Mouse (Mus musculus): Measurements from ENCODE around the gene Krba1. TPM values are rescaled to one million over a fixed set of nuclear protein-coding genes. Genes with fewer than 3 reads are reported as not detected.

The Krba1 gene
- polyA plus RNA-seq, 1 experiment, result 2.7 TPM

DNA sequence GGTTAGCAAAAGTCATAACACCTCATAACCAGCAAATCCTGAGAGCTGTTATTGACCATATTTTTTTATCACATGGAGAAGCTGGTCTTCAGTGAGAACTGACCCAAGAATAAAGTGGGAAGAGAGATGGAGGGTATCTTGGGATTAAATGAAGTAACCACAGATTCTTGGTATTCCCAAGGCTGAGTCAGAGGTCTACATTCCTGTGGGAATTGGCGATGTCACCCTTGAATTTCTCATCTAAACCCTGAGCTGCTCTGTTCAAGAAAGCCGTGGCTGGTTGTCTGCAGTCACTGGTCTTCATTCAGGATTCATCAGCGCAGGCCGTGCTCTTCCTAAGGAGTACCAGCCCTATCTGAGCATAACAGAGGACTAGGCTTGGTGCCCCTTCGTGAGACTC lies 31.6 kb downstream of the Krba1 start:
- no peaks in the 10 kb centered on the region for H3K36me3 ChIP-seq (ENCODE audit: control insufficient read depth, insufficient read depth)
- TF ChIP-seq USF1 (IDR thresholded peaks at IDR 0.05; ENCODE audit: low read depth), result no peak
- no peak for TF ChIP-seq CTCF (IDR thresholded peaks at IDR 0.05; ENCODE audit: control insufficient read depth, insufficient read depth, insufficient read length)
- TF ChIP-seq MYOG (IDR thresholded peaks at IDR 0.05; ENCODE audit: control insufficient read depth, extremely low read depth, insufficient read length), result no peak
- no peak for TF ChIP-seq CEBPB (IDR thresholded peaks at IDR 0.05; ENCODE audit: low read depth)
- no peak for TF ChIP-seq FOSL1 (IDR thresholded peaks at IDR 0.05; ENCODE audit: insufficient read depth, low read length, poor library complexity, severe bottlenecking)
- TF ChIP-seq MYOD1 (IDR thresholded peaks at IDR 0.05; ENCODE audit: control insufficient read depth, insufficient read length, low read depth), result no peak
- no peak for TF ChIP-seq MAX (IDR thresholded peaks at IDR 0.05)
- H3K4me3 ChIP-seq (ENCODE audit: insufficient read depth, poor library complexity, severe bottlenecking), result no peak overlapping the region
- H3K79me2 ChIP-seq (ENCODE audit: control insufficient read depth, insufficient read depth), result no peaks in the 10 kb centered on the region
- no peaks in the 10 kb centered on the region for H3K27me3 ChIP-seq (ENCODE audit: control insufficient read depth, insufficient read depth, insufficient read length)
- no peaks in the 10 kb centered on the region for H3K79me3 ChIP-seq (ENCODE audit: low read depth)
- no peak overlapping the region for H3ac ChIP-seq (ENCODE audit: control insufficient read depth, insufficient read length, low read depth)

GRCm38 (mm10) chr6:48428769-48429557 lies 33.6 kb downstream of the Krba1 start:
- TF ChIP-seq FOSL1 (IDR thresholded peaks at IDR 0.05; ENCODE audit: insufficient read depth, low read length, poor library complexity, severe bottlenecking) (no peak), CEBPB (IDR thresholded peaks at IDR 0.05; ENCODE audit: low read depth) (no peak), MYOG (IDR thresholded peaks at IDR 0.05; ENCODE audit: control insufficient read depth, extremely low read depth, insufficient read length) (no peak), MYOD1 (IDR thresholded peaks at IDR 0.05; ENCODE audit: control insufficient read depth, insufficient read length, low read depth) (no peak), USF1 (IDR thresholded peaks at IDR 0.05; ENCODE audit: low read depth) (no peak), MAX (IDR thresholded peaks at IDR 0.05) (no peak), CTCF (IDR thresholded peaks at IDR 0.05; ENCODE audit: control insufficient read depth, insufficient read depth, insufficient read length) (no peak)
- Histone ChIP-seq H3K36me3 (ENCODE audit: control insufficient read depth, insufficient read depth) (no peaks in the 10 kb centered on the region), H3K79me2 (ENCODE audit: control insufficient read depth, insufficient read depth) (no peaks in the 10 kb centered on the region)

DNA sequence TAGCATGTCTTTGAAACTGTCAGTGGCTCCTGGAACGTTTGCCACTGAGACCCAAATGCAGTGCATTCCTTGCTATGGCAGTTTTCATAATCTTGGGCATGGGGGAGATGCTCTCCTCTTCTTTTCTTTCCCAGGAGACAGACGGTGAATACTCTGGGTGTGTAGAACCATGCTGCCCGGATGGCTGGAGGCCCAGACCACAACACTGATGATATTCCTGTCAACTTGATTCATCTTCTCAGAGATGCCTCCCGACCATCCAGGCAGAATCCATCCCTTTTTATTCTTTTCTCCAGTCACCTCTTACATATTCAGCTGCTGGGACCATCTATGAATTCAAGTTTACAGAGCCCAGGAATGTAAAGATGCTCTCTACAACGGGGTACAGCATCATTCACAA lies 35.4 kb downstream of the Krba1 start:
- Histone ChIP-seq H3K79me3 (ENCODE audit: low read depth) (no peaks in the 10 kb centered on the region), H3K4me3 (ENCODE audit: insufficient read depth, poor library complexity, severe bottlenecking) (no peak overlapping the region), H3ac (ENCODE audit: control insufficient read depth, insufficient read length, low read depth) (no peak overlapping the region), H3K36me3 (ENCODE audit: control insufficient read depth, insufficient read depth) (no peaks in the 10 kb centered on the region), H3K79me2 (ENCODE audit: control insufficient read depth, insufficient read depth) (no peaks in the 10 kb centered on the region), H3K27me3 (ENCODE audit: control insufficient read depth, insufficient read depth, insufficient read length) (no peaks in the 10 kb centered on the region)
- TF ChIP-seq CEBPB (IDR thresholded peaks at IDR 0.05; ENCODE audit: low read depth) (no peak), MAX (IDR thresholded peaks at IDR 0.05) (no peak)

More at GRCm38 (mm10) chr6:48428769-48429557, 33.6 kb downstream of the Krba1 start:
- H3K79me3 ChIP-seq (ENCODE audit: low read depth), result no peaks in the 10 kb centered on the region
- H3K4me3 ChIP-seq (ENCODE audit: insufficient read depth, poor library complexity, severe bottlenecking), result no peak overlapping the region
- H3ac ChIP-seq (ENCODE audit: control insufficient read depth, insufficient read length, low read depth), result no peak overlapping the region
- H3K27me3 ChIP-seq (ENCODE audit: control insufficient read depth, insufficient read depth, insufficient read length), result no peaks in the 10 kb centered on the region

GRCm38 (mm10) chr6:48432893-48433816 lies 37.8 kb downstream of the Krba1 start:
- H3K79me3 ChIP-seq (ENCODE audit: low read depth), result no peaks in the 10 kb centered on the region
- no peak for TF ChIP-seq USF1 (IDR thresholded peaks at IDR 0.05; ENCODE audit: low read depth)
- TF ChIP-seq MAX (IDR thresholded peaks at IDR 0.05), result no peak
- TF ChIP-seq CTCF (IDR thresholded peaks at IDR 0.05; ENCODE audit: control insufficient read depth, insufficient read depth, insufficient read length), result no peak
- no peak for TF ChIP-seq MYOD1 (IDR thresholded peaks at IDR 0.05; ENCODE audit: control insufficient read depth, insufficient read length, low read depth)
- TF ChIP-seq CEBPB (IDR thresholded peaks at IDR 0.05; ENCODE audit: low read depth), result no peak
- no peak for TF ChIP-seq FOSL1 (IDR thresholded peaks at IDR 0.05; ENCODE audit: insufficient read depth, low read length, poor library complexity, severe bottlenecking)
- TF ChIP-seq MYOG (IDR thresholded peaks at IDR 0.05; ENCODE audit: control insufficient read depth, extremely low read depth, insufficient read length), result no peak
- no peaks in the 10 kb centered on the region for H3K79me2 ChIP-seq (ENCODE audit: control insufficient read depth, insufficient read depth)
- no peak overlapping the region for H3ac ChIP-seq (ENCODE audit: control insufficient read depth, insufficient read length, low read depth)
- no peaks in the 10 kb centered on the region for H3K36me3 ChIP-seq (ENCODE audit: control insufficient read depth, insufficient read depth)
- no peak overlapping the region for H3K4me3 ChIP-seq (ENCODE audit: insufficient read depth, poor library complexity, severe bottlenecking)
- H3K27me3 ChIP-seq (ENCODE audit: control insufficient read depth, insufficient read depth, insufficient read length), result no peaks in the 10 kb centered on the region

DNA sequence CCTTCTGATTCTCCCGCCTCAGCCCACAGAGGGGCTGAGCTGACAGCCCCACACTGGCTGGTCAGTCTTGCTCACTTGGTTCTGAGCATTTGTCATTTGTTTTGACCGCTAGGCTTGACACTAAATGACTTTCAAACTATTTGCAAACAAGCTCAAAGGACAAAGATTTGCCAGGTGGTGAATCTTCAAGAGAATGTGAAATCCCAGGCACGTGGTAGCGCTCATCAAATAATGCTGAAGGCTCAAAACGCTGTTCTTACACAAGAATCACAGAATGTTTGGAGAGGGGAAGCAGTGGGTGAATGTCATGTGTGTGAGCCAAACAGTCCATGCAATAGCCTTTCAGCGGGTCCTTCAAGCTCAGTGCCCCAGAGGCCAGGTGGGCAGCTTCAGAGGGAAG lies 39.3 kb downstream of the Krba1 start:
- Histone ChIP-seq H3K79me2 (ENCODE audit: control insufficient read depth, insufficient read depth) (no peaks in the 10 kb centered on the region), H3K27me3 (ENCODE audit: control insufficient read depth, insufficient read depth, insufficient read length) (no peaks in the 10 kb centered on the region), H3K4me3 (ENCODE audit: insufficient read depth, poor library complexity, severe bottlenecking) (no peak overlapping the region), H3ac (ENCODE audit: control insufficient read depth, insufficient read length, low read depth) (no peak overlapping the region), H3K79me3 (ENCODE audit: low read depth) (no peaks in the 10 kb centered on the region), H3K36me3 (ENCODE audit: control insufficient read depth, insufficient read depth) (no peaks in the 10 kb centered on the region)
- TF ChIP-seq CEBPB (IDR thresholded peaks at IDR 0.05; ENCODE audit: low read depth) (no peak), FOSL1 (IDR thresholded peaks at IDR 0.05; ENCODE audit: insufficient read depth, low read length, poor library complexity, severe bottlenecking) (no peak), MYOG (IDR thresholded peaks at IDR 0.05; ENCODE audit: control insufficient read depth, extremely low read depth, insufficient read length) (no peak), CTCF (IDR thresholded peaks at IDR 0.05; ENCODE audit: control insufficient read depth, insufficient read depth, insufficient read length) (no peak), USF1 (IDR thresholded peaks at IDR 0.05; ENCODE audit: low read depth) (no peak), MYOD1 (IDR thresholded peaks at IDR 0.05; ENCODE audit: control insufficient read depth, insufficient read length, low read depth) (no peak), MAX (IDR thresholded peaks at IDR 0.05) (no peak)
